Mouse (Mus musculus) C2C12 (cell line): ENCODE results near the gene Gm17087. TPM values are rescaled to one million over a fixed set of nuclear protein-coding genes. Genes with fewer than 3 reads are reported as not detected.

Source experiments
- H3K27me3 ChIP-seq: one replicate; pipeline ENCODE4 v1.6.1; 2011; ENCODE audit not compliant: control insufficient read depth, insufficient read depth, insufficient read length
- H3K36me3 ChIP-seq: one replicate; pipeline ENCODE4 v1.6.1; 2011; ENCODE audit not compliant: control insufficient read depth, insufficient read depth
- H3K4me3 ChIP-seq: one replicate; pipeline ENCODE4 v1.5.1; 2011; ENCODE audit warnings: mild to moderate bottlenecking, control low read depth; ENCODE audit not compliant: poor library complexity, insufficient read depth, severe bottlenecking
- H3K79me2 ChIP-seq: one replicate; pipeline ENCODE4 v1.6.1; 2011; ENCODE audit not compliant: control insufficient read depth, insufficient read depth
- H3K79me3 ChIP-seq: one replicate; pipeline ENCODE4 v1.6.1; 2011; ENCODE audit warnings: low read depth, control low read depth
- H3ac ChIP-seq: one replicate; pipeline ENCODE3; 2011; ENCODE audit warnings: low read depth; ENCODE audit not compliant: control insufficient read depth, insufficient read length
- CEBPB ChIP-seq: IDR thresholded peaks from one replicate; pipeline ENCODE4 v1.6.1; 2011; ENCODE audit warnings: low read depth, mild to moderate bottlenecking, control low read depth, moderate library complexity
- CTCF ChIP-seq: IDR thresholded peaks from one replicate; pipeline ENCODE4 v1.5.1; 2011; ENCODE audit not compliant: control insufficient read depth, insufficient read depth, insufficient read length
- FOSL1 ChIP-seq: IDR thresholded peaks from one replicate; pipeline ENCODE4 v1.8.0; 2011; ENCODE audit warnings: mild to moderate bottlenecking, low read length; ENCODE audit not compliant: poor library complexity, insufficient read depth, severe bottlenecking
- MAX ChIP-seq: IDR thresholded peaks from one replicate; pipeline ENCODE4 v1.6.1; 2011; ENCODE audit warnings: mild to moderate bottlenecking, control low read depth
- MYOD1 ChIP-seq: IDR thresholded peaks from one replicate; pipeline ENCODE4 v1.6.1; 2011; ENCODE audit warnings: low read depth; ENCODE audit not compliant: control insufficient read depth, insufficient read length
- MYOG ChIP-seq: IDR thresholded peaks from one replicate; pipeline ENCODE4 v1.6.1; 2011; ENCODE audit not compliant: control insufficient read depth, insufficient read length; ENCODE audit errors: extremely low read depth
- USF1 ChIP-seq: IDR thresholded peaks from one replicate; pipeline ENCODE4 v1.6.1; 2011; ENCODE audit warnings: low read depth, mild to moderate bottlenecking, control low read depth, moderate library complexity
- polyA plus RNA-seq: library from polyadenylated mRNA; unstranded; fragments of >200 nt; fragmentation: generic; extraction: Trizol; gene quantifications from one replicate; pipeline ENCODE4 v1.2.1, GENCODE M21; 2012; ENCODE audit warnings: missing spikeins

The Gm17087 gene
- polyA plus RNA-seq, 1 experiment, result not detected

DNA sequence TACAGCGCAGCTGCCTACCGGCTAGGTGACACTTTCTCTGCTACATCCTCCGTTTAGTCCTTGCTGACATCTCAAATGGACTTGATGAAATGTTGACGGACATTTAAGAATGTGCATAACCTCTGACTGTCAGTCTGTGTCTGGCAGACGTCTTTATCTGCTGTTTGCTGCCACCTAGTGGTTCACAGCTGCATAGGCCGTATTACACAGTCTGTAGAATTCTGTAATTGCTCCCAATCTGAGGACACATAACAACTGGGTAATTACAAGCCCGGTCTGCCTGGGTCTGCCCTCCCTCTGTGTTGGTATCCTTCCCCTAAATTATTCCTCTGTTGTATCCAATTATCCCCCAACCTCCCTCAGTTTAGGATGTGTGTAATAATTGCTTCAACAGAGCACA lies 31.0 kb upstream of the Gm17087 start:
- H3K79me2 ChIP-seq, result no peaks in the 10 kb centered on the region
- H3ac ChIP-seq, result no peak overlapping the region
- no peaks in the 10 kb centered on the region for H3K36me3 ChIP-seq
- TF ChIP-seq USF1 (no peak), CTCF (peak; percentile 67)
- H3K27me3 ChIP-seq, result peaks cover 7% of the 10 kb centered on the region
- H3K4me3 ChIP-seq, result no peak overlapping the region
- H3K79me3 ChIP-seq, result no peaks in the 10 kb centered on the region

DNA sequence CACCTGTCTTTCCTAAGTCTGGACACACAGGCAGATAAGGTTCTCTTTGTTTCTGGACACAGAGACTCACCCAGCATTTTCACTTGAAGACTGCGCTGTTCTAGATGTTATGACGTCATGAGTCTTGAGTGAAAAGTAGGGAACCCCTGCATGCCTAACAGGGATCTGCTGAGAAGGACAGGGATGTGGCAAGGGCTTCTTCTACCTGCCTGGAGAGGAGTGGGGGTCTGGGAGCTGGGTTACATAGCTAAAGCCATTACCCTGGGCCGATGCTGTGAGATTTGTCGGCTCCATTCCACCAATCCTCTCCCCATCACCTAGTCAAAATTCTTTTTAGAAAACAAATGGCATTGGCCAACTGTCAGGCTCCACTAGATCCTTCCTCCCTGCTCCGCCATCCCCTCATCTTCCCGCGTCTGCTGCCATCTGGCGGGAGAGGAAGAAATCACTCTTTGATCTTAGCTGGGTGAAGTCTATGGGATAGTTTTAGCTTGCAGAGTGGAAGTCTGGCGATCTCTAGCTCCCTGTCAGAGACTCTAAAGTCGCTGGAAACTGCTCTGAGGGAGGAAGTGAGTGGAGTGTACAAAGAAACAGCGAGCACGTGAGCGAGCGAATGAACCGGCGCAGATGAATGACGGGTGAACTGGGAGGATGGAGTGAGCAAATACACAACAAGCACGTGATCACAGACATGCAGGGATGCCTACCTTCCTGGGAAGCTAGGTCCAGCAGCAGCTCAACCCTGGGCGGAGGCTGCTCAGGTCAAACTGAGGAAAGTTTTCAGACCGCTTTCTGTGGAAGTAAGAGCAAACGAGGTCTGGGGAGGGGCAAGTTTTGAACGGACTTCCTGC lies 25.9 kb upstream of the Gm17087 start:
- H3ac ChIP-seq, result no peak overlapping the region
- no peaks in the 10 kb centered on the region for H3K79me2 ChIP-seq
- TF ChIP-seq CTCF (peak; percentile 26), USF1 (no peak)
- H3K79me3 ChIP-seq, result no peaks in the 10 kb centered on the region
- no peak overlapping the region for H3K4me3 ChIP-seq
- H3K27me3 ChIP-seq, result peaks cover 3% of the 10 kb centered on the region
- H3K36me3 ChIP-seq, result no peaks in the 10 kb centered on the region

DNA sequence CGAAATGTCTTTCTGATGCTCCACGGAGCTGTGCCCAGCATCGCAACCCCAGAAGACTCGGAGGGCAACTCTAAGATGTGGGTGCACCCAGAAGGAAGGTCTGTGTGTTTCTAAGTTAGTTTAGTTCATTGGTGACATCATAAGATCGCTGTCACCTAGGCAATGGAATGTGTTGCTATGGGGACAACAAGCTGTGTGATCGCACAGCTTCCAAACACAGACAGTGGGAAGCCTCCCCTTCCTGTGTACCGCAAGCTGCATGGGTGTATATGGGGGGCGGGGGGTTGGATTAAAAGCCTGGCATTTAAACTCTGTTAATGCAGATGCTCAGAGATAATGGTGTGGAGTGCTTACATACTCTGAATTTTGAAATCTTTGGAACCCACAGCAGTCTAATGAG lies 14.8 kb upstream of the Gm17087 start:
- no peaks in the 10 kb centered on the region for H3K79me2 ChIP-seq
- no peak for TF ChIP-seq CEBPB
- no peak for TF ChIP-seq FOSL1
- TF ChIP-seq MAX, result no peak
- no peaks in the 10 kb centered on the region for H3K36me3 ChIP-seq
- no peaks in the 10 kb centered on the region for H3K27me3 ChIP-seq
- no peak overlapping the region for H3K4me3 ChIP-seq
- no peak overlapping the region for H3ac ChIP-seq
- no peaks in the 10 kb centered on the region for H3K79me3 ChIP-seq

DNA sequence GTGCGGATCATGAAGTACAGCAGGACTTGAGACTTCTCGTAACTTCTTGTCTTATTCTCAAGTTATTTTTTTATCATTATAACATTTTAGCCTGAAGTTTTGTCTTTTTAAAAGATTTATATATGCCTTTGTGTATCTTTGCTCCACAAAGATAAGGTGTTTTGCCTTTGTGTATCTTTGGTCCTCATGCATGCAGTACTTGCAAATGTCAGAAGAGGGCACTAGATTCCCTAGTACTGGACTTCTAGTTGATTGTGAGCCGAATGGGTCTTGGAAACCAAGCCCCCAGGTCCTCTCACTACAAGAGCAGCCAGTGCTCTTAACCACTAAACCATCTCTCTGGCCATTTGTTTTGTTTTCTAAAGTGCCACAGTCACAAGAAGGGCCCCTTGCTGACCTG lies 13.6 kb upstream of the Gm17087 start:
- no peak overlapping the region for H3K4me3 ChIP-seq
- no peak overlapping the region for H3ac ChIP-seq
- TF ChIP-seq USF1 (no peak), FOSL1 (no peak), CTCF (no peak), MYOG (no peak), MAX (no peak), MYOD1 (no peak), CEBPB (no peak)
- H3K27me3 ChIP-seq, result no peaks in the 10 kb centered on the region
- no peaks in the 10 kb centered on the region for H3K79me2 ChIP-seq
- H3K79me3 ChIP-seq, result no peaks in the 10 kb centered on the region
- no peaks in the 10 kb centered on the region for H3K36me3 ChIP-seq

DNA sequence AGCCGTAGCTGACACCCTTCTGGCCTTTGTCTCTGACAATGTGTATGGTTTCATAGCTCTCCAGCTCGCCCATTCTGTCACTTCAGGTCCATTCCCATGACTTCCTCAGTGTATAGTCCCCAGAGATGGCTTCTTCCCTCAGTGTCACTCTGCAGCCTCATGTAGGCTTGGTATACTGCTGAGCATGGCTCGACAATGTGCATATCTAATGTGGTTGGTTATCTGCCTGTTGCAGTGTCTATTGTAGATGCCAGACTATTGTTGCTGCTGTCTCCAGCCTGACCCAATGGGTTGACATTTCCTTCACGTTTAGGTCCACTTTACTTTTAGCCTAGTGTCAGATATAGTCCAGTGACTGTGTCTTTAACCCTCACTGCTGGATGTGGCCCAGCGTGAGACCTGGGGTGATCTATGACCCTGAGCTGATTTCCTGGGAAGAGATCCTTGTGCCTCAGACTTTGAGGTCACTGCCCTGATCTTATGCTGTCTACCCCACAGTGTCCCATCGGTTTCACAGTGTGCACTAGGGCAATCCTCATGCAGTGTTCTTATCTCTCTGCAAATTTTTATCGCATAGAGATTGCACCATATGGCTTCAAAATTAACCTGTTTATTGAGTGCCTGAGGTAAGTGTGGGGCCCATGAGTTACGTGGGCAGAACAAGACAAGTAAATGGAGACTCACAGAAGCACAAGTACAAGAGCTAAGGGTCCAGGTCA lies 7.0 kb upstream of the Gm17087 start:
- TF ChIP-seq MYOD1, result no peak
- no peak for TF ChIP-seq CEBPB
- TF ChIP-seq FOSL1, result no peak
- TF ChIP-seq CTCF, result no peak
- no peak for TF ChIP-seq MAX
- TF ChIP-seq USF1, result no peak
- TF ChIP-seq MYOG, result no peak
- Histone ChIP-seq H3ac (no peak overlapping the region), H3K79me2 (no peaks in the 10 kb centered on the region), H3K4me3 (no peak overlapping the region), H3K36me3 (no peaks in the 10 kb centered on the region), H3K27me3 (peaks cover 3% of the 10 kb centered on the region), H3K79me3 (no peaks in the 10 kb centered on the region)

DNA sequence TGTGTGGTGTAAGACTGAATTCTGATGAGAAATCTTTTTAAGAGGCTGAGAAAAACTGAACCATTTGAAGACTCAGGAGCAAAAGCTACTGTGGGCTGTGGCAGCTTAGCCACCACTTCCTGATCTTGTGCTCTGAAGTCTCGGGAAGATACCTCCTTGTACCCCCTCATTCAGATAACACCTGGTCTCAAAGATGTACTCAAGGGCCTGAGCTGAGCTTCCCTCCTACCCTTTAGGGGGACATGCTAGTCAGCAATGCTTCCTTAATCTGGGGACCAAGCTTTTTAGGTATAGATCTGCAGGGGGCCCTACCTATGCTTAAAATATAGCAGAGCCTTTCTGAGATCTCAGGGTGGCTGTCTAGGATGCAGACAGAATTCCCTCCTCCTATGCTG lies 3.9 kb downstream of the Gm17087 start:
- Histone ChIP-seq H3K79me3 (no peaks in the 10 kb centered on the region), H3K27me3 (no peaks in the 10 kb centered on the region), H3K4me3 (no peak overlapping the region), H3ac (no peak overlapping the region), H3K36me3 (no peaks in the 10 kb centered on the region), H3K79me2 (no peaks in the 10 kb centered on the region)
- TF ChIP-seq MAX (no peak), CEBPB (no peak), USF1 (no peak), FOSL1 (no peak), MYOD1 (no peak), CTCF (no peak), MYOG (no peak)
